ENCODE assay signal across 8 mouse cellular contexts in genomic region chr3:103771531-103772130, GRCm38 (mm10). TPM values are rescaled to one million over a fixed set of nuclear protein-coding genes. Genes with fewer than 3 reads are reported as not detected.
DNase-seq lines count a peak whose midpoint lies in the region; ATAC-seq lines count a peak whose summit lies in the region.
"Had no signal": no experiment of that assay in that cellular context is flagged by ENCODE, and none has a peak within 500 bp of the region (broad histone marks: within the 10 kb centered on the region; RNA-seq: fewer than 3 reads in every experiment).

No protein-coding gene starts in this region.

- H3K27ac ChIP-seq in stomach, embryonic 15.5 days = peak overlapping the region; percentile 79

- ATAC-seq in stomach, embryonic 15.5 days (ENCODE audit: insufficient read depth, low FRiP score, low read depth) = no peak

- peaks cover 5% of the 10 kb centered on the region; the same call in 1 of the 2 replicates for H3K36me3 ChIP-seq in stomach, embryonic 15.5 days

- H3K27me3 ChIP-seq in stomach, embryonic 15.5 days (replicated peaks) = no peaks in the 10 kb centered on the region

- 50% methylated on average over 9 of the region's 9 CpGs for WGBS in stomach, embryonic 15.5 days

- H3K9ac ChIP-seq in stomach, embryonic 15.5 days = no peak overlapping the region

- H3K4me3 ChIP-seq in stomach, embryonic 15.5 days (replicated peaks) = no peak overlapping the region

- no peaks in the 10 kb centered on the region for H3K9me3 ChIP-seq in stomach, embryonic 15.5 days

- H3K4me2 ChIP-seq in stomach, embryonic 15.5 days = no peak overlapping the region

- peak; percentile 9 for DNase-seq in retina, postnatal 7 days (ENCODE audit: low read depth, low spot score)
- DNase-seq in retina, embryonic 14.5 days (ENCODE audit: low spot score) = no peak
- DNase-seq in brain, adult 2 months (ENCODE audit: low read depth, low spot score) = peak; percentile 90
- peak; percentile 30 to 63 for DNase-seq in gastrocnemius, postnatal 4 days (ENCODE audit: low spot score in 2 of 2)
- peak; percentile 90 for DNase-seq in kidney, postnatal 14 days
- no peak for DNase-seq in frontal cortex, postnatal 25 days (ENCODE audit: low spot score in 2 of 2)

- H3K4me1 ChIP-seq in stomach, embryonic 15.5 days = peaks cover 4% of the 10 kb centered on the region; the same call in 1 of the 2 replicates

RNA-seq across cellular contexts. Expression of gene Hipk1, which starts 19.7 kb away (rescaled TPM):
- 10 to 100 TPM; 69.6 to 76.7 TPM for total RNA-seq in gastrocnemius, postnatal 4 days (2021)
- polyA plus RNA-seq in stomach, embryonic 15.5 days (2015; fragmentation: Nextera tagmentation; extraction: Ambion mirVana) = 10.1 and 11.1 TPM in 2 replicates

RNA-seq across cellular contexts. Expression of gene Gm10964, which starts 32.5 kb away (rescaled TPM):
- not detected for total RNA-seq in gastrocnemius, postnatal 4 days (2021)
- not detected in 2 replicates for polyA plus RNA-seq in stomach, embryonic 15.5 days (2015; fragmentation: Nextera tagmentation; extraction: Ambion mirVana)
- polyA plus RNA-seq: limb, embryonic 11.5 days had no signal

RNA-seq across cellular contexts. Expression of gene Olfml3, which starts 33.8 kb away (rescaled TPM):
- total RNA-seq in gastrocnemius, postnatal 4 days (2021) = 10 to 100 TPM; 17.1 to 18.9 TPM
- 49.2 and 52.1 TPM in 2 replicates for polyA plus RNA-seq in stomach, embryonic 15.5 days (2015; fragmentation: Nextera tagmentation; extraction: Ambion mirVana)

RNA-seq across cellular contexts. Expression of gene Dclre1b, which starts 37.6 kb away (rescaled TPM):
- 10 to 100 TPM in 1 of 2 experiments, 1 to 10 TPM in 1; 6.7 to 10.6 TPM for total RNA-seq in gastrocnemius, postnatal 4 days (2021)
- polyA plus RNA-seq in stomach, embryonic 15.5 days (2015; fragmentation: Nextera tagmentation; extraction: Ambion mirVana) = 21.7 and 24.1 TPM in 2 replicates

RNA-seq across cellular contexts. Expression of gene Ap4b1, which starts 37.7 kb away (rescaled TPM):
- 10 to 100 TPM; 12.8 to 15.5 TPM for total RNA-seq in gastrocnemius, postnatal 4 days (2021)
- polyA plus RNA-seq in stomach, embryonic 15.5 days (2015; fragmentation: Nextera tagmentation; extraction: Ambion mirVana) = 19.5 and 19.6 TPM in 2 replicates

Comparison
In these comparisons a context has a peak if more than half of its experiments do, and no peak if none do; other contexts are left out.
1. DNase-seq: peak in retina, postnatal 7 days (single experiment), brain, adult 2 months (single experiment), gastrocnemius, postnatal 4 days (2 of 2) and kidney, postnatal 14 days (single experiment); none in retina, embryonic 14.5 days (single experiment) and frontal cortex, postnatal 25 days (0 of 2).